12 mouse cellular contexts compared by ENCODE assay signal in the genomic region with DNA sequence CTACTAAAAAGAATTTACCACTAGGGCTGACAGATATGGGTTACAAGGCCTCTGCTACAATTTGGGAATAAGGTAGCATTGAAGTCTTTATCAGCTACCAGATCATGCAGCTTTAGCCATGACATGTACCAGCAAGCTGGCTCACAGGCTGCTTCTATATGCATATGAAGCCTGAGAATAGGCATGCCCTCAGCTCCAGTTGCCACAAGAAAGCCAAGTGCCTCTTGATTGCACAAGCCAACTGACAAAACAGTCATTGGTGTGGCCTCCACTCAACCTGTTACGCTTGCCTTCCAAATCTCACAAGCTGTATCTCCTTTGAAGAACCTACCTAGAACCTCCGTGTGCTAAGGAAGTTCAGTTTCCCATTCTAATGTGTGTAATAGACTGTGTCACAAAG. TPM values are rescaled to one million over a fixed set of nuclear protein-coding genes. Genes with fewer than 3 reads are reported as not detected.
"Had no signal": no experiment of that assay in that cellular context is flagged by ENCODE, and none has a peak within 500 bp of the region (broad histone marks: within the 10 kb centered on the region; RNA-seq: fewer than 3 reads in every experiment).

No protein-coding gene starts in this region.

- ATAC-seq: liver, postnatal 0 days; lung, postnatal 0 days; midbrain, embryonic 16.5 days had no signal

- DNase-seq: liver, postnatal 0 days; lung, adult 2 months; midbrain, embryonic 14.5 days; retina, postnatal 1 day; right cerebral cortex, adult 18-20 months; right cerebral cortex, postnatal 14 days; thymus, adult 2 months; thymus, postnatal 25 days; thymus, postnatal 4 days had no signal

RNA-seq across cellular contexts. Expression of a gene that starts 12.1 kb away (rescaled TPM):
- total RNA-seq: megakaryocyte-erythroid progenitor cell, adult 5-6 weeks had no signal
